Mouse (Mus musculus) sigmoid colon, adult 10 weeks (tissue): ENCODE data around the gene Cspg5. TPM values are rescaled to one million over a fixed set of nuclear protein-coding genes. Genes with fewer than 3 reads are reported as not detected.

Experiments
- polyA plus RNA-seq: library from polyadenylated mRNA; stranded (reverse); fragments of 350-450 nt; fragmentation: Illumina TruSeq; extraction: RNeasy Lipid Tissue Mini Kit (QIAGEN cat#74804); gene quantifications from one replicate; pipeline ENCODE4 v1.2.3, GENCODE M21; 2014; ENCODE audit warnings: low read depth, low replicate concordance

Gene Cspg5
- 0.54 TPM for polyA plus RNA-seq

DNA sequence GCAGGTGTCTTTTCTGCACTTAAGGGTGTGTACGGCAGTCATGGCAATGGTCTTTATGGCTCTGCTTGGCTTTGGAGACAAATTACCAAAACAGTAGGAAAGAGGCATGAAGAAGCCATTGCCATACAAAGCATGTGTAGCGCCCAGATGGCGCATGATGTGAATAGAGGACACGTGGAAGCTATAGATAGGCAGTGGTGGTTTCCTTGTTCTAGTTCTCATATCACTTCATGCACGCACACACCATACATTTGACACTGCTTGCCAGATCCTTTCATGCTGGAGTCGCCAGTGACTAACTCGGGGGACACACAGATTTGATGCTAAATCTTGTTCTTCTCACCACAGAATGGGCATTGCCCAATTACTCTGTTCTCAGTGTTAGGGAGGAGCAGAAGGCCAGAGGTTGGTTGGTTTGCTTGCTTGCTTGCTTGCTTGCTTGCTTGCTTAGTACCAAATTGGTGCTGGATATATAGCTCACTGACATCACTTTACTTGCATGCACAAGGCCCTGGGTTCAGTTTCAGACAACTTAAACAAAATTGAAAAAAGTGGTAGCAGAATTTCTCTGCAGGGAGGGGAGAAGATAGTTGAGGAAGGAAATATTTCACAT is at the start of gene Cspg5:
Gene Cspg5, plus strand, starts transcription at position 563 of the 613 bp plus-strand sequence.

DNA sequence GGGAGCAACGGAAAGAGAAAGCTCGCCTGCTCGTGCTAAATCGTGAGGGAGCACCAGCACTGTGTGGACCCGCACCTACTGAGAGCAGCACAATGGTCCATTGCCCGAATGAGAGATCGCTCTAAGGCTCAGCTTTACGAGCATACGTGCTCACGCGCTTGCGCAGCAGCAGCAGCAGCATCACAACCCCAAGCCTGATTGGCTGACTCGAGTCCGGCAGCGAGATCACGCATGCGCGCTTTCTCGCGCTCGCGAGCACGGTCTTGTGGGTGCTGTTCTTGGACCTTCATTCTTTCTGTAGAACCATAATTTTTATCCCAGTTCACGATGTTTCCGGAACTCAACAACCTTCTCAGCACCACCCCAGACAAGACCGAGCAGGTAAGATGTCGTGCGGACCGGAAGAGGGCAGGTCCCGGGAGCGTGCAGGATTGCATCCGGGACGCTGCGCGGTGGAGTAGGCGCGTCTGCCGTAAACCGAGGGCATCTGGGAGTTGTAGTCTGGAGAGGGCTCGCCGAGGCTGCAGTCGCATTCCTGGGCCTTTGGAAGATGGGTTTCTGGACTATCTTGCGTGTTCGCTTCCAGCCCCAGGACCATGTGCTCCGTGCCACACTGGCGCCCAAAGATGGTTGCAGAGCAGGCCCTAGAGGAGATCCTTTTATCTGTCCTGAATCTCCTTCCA is 61.5 kb downstream of the Cspg5 start, which contains the start of gene Elp6:
Gene Elp6, plus strand, starts transcription at position 205 of the 683 bp plus-strand sequence.

Other genes with a start within 250 kb of the Cspg5 start
- gene Smarcc1, start 126.1 kb upstream of the Cspg5 start, polyA plus RNA-seq, result 42.6 TPM
- gene Dhx30, start 126.0 kb upstream of the Cspg5 start, polyA plus RNA-seq, result 24.7 TPM
- 0.69 TPM for gene Elp6, start 61.4 kb downstream of the Cspg5 start, polyA plus RNA-seq
- gene Scap, start 89.5 kb downstream of the Cspg5 start, polyA plus RNA-seq, result 1.6 TPM
- gene Ptpn23, start 164.4 kb downstream of the Cspg5 start, polyA plus RNA-seq, result 0.54 TPM
- gene Ngp, start 176.0 kb downstream of the Cspg5 start, polyA plus RNA-seq, result not detected
- 9.1 TPM for gene Klhl18, start 232.9 kb downstream of the Cspg5 start, polyA plus RNA-seq
- gene Kif9, start 233.2 kb downstream of the Cspg5 start, polyA plus RNA-seq, result 1.4 TPM